Mouse (Mus musculus): ENCODE results near the gene Cdkl3. TPM values are rescaled to one million over a fixed set of nuclear protein-coding genes. Genes with fewer than 3 reads are reported as not detected.

Gene Cdkl3
- polyA plus RNA-seq, 1 experiment from 2014 or later, result 10.6 TPM

DNA sequence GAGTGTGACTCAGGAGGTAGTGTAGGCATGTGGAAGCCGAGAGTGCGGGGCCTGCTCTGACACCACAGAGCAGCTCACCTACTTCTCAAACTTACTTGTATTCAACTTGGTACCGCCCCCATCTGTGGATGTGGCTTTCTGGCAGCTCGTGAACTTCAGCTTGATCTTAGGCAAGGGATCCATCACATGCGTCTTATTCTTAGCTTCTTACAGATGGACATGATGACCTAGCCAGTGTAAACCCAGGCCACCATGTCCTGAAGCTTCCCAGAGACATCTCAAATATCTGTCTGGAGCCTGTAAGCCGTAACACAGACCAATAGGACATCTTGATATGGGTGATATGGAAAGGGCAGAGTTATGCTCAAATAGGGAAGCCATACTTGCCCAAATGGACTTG is 32.4 kb upstream of the Cdkl3 start:
- Histone ChIP-seq H3K27ac (no peak overlapping the region), H3K9ac (ENCODE audit: low read depth, low read length) (no peak overlapping the region), H3K27me3 (ENCODE audit: insufficient read depth, low read length) (no peaks in the 10 kb centered on the region), H3K4me3 (replicated peaks; ENCODE audit: low read depth, low read length) (no peak overlapping the region), H3K4me2 (ENCODE audit: low read length) (no peak overlapping the region), H3K9me3 (replicated peaks; ENCODE audit: low read length) (no peaks in the 10 kb centered on the region), H3K36me3 (ENCODE audit: insufficient read depth, low read length) (peaks cover 23% of the 10 kb centered on the region), H3K4me1 (replicated peaks; ENCODE audit: insufficient read depth, low read length) (no peaks in the 10 kb centered on the region)
- DNase-seq (ENCODE audit: low spot score), result no peak
- TF ChIP-seq CTCF (IDR thresholded peaks at IDR 0.05; ENCODE audit: low read depth), result no peak
- ATAC-seq (replicated peaks; ENCODE audit: low FRiP score, low read depth), result no peak
- 93% methylated on average over 6 of the region's 6 CpGs for WGBS

DNA sequence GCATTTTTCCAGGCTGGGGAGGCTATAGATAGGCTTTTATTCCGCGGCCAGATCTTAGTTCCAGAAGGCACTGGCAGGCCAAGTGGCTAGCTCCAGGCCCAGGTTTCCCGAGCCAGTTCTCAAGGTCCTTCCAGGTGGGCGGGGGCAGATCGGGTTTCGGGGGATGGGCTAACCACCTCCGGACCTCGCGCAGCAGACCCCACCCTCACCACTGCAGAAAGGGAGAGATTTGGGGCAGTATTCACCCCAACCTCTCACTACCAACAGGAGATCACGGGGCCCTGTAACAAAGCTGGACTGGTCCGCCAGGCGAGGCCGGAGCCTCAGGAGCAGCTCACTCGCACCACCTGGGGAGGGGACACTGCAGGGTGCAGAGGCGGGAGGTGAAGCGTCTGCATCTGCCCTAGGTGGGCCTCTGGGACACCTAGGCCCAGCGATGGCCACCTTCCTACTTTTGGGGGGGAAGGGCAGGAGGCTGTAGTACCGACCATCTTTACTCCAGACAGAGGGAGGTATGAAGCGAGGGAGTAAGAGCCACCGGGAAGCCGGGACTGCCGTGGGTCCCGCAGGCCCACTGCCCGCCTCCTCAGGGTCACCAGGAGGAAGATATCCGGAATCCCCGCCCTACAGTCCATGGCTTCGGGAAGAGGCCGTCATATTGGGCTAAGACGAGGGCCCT is 4.3 kb upstream of the Cdkl3 start:
- Histone ChIP-seq H3K4me3 (replicated peaks; ENCODE audit: low read depth, low read length) (peak overlapping the region; percentile 95), H3K36me3 (ENCODE audit: insufficient read depth, low read length) (peaks cover 20% of the 10 kb centered on the region; the same call in 1 of the 2 replicates), H3K9ac (ENCODE audit: low read depth, low read length) (peak overlapping the region; percentile 89), H3K9me3 (replicated peaks; ENCODE audit: low read length) (no peaks in the 10 kb centered on the region), H3K4me2 (ENCODE audit: low read length) (peak overlapping the region; percentile 56), H3K4me1 (replicated peaks; ENCODE audit: insufficient read depth, low read length) (peaks cover 6% of the 10 kb centered on the region; the same call in 1 of the 2 replicates), H3K27me3 (ENCODE audit: insufficient read depth, low read length) (no peaks in the 10 kb centered on the region), H3K27ac (peak overlapping the region; percentile 97)
- DNase-seq (ENCODE audit: low spot score) (peak; percentile 77), ATAC-seq (replicated peaks; ENCODE audit: low FRiP score, low read depth) (peak; percentile 26)
- TF ChIP-seq CTCF (IDR thresholded peaks at IDR 0.05; ENCODE audit: low read depth), result 0 out of 2 replicates have a peak, but pooled peaks have one; percentile 3
- WGBS, result 0% methylated on average over 29 of the region's 29 CpGs

DNA sequence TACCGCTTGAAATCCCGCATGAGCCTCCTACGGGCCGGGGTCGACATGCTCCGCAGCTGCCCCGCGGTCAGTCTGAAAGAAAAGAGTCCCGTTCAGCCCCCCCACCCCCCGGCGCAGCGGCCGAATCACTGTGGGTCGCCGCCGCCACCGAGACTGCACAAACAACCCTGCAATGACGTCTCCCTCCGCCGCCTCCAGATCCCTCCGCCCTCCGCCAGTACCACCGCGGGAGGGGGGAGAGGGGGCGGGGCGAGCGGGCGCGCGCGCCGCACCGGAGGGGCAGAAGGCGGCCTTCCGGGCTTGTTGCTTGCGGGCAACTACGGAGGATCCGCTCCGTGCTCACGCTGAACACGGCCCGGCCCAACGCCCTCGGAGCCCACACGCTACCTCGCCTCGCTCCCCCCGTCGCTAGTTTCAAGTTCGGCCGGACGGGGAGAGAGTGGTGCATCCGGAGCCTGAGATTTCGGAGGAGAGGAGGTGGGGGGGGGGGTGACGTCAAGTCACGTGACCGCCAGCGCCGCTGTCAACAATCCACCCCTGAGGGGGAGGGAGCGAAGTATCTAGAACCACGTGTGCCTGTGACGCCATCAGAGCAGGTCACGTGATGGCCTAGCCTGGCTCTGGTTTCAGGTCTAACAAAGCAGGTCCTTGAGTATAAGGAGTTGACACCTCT is 3.6 kb upstream of the Cdkl3 start, which contains the start of gene Ube2b:
Ube2b (minus strand) TSS at position 473 of the 673 bp plus-strand sequence.
- WGBS, result under 1% methylated on average over 50 of the region's 63 CpGs
- peaks cover 17% of the 10 kb centered on the region; the same call in 1 of the 2 replicates for H3K36me3 ChIP-seq (ENCODE audit: insufficient read depth, low read length)
- peak; percentile 99 for DNase-seq (ENCODE audit: low spot score)

GRCm38 (mm10) chr11:52001341-52001740 is 2.7 kb upstream of the Cdkl3 start:
- peaks cover 6% of the 10 kb centered on the region; the same call in 1 of the 2 replicates for H3K4me1 ChIP-seq (replicated peaks; ENCODE audit: insufficient read depth, low read length)
- no peak overlapping the region for H3K9ac ChIP-seq (ENCODE audit: low read depth, low read length)
- H3K9me3 ChIP-seq (replicated peaks; ENCODE audit: low read length), result no peaks in the 10 kb centered on the region
- peaks cover 13% of the 10 kb centered on the region; the same call in 1 of the 2 replicates for H3K36me3 ChIP-seq (ENCODE audit: insufficient read depth, low read length)
- no peaks in the 10 kb centered on the region for H3K27me3 ChIP-seq (ENCODE audit: insufficient read depth, low read length)
- 63% methylated on average over 10 of the region's 10 CpGs for WGBS
- DNase-seq (ENCODE audit: low spot score) (no peak), ATAC-seq (replicated peaks; ENCODE audit: low FRiP score, low read depth) (no peak)
- H3K27ac ChIP-seq, result peak overlapping the region; percentile 97
- H3K4me3 ChIP-seq (replicated peaks; ENCODE audit: low read depth, low read length), result no peak overlapping the region
- no peak for TF ChIP-seq CTCF (IDR thresholded peaks at IDR 0.05; ENCODE audit: low read depth)
- H3K4me2 ChIP-seq (ENCODE audit: low read length), result peak overlapping the region; percentile 40

More for the DNA sequence above, 3.6 kb upstream of the Cdkl3 start, which contains the start of gene Ube2b:
- Histone ChIP-seq H3K27ac (peak within 1 kb of the TSS; percentile 97), H3K9ac (ENCODE audit: low read depth, low read length) (peak within 1 kb of the TSS; percentile 89), H3K4me2 (ENCODE audit: low read length) (peak within 1 kb of the TSS; percentile 56), H3K4me3 (replicated peaks; ENCODE audit: low read depth, low read length) (peak within 1 kb of the TSS; percentile 95), H3K9me3 (replicated peaks; ENCODE audit: low read length) (no peaks in the 10 kb centered on the region), H3K27me3 (ENCODE audit: insufficient read depth, low read length) (no peaks in the 10 kb centered on the region), H3K4me1 (replicated peaks; ENCODE audit: insufficient read depth, low read length) (peaks cover 6% of the 10 kb centered on the region; the same call in 1 of the 2 replicates)
- no peak for TF ChIP-seq CTCF (IDR thresholded peaks at IDR 0.05; ENCODE audit: low read depth)
- ATAC-seq (replicated peaks; ENCODE audit: low FRiP score, low read depth), result peak; percentile 77

- no peak for TF ChIP-seq CTCF (IDR thresholded peaks at IDR 0.05; ENCODE audit: low read depth)
- 93% methylated on average over 8 of the region's 8 CpGs for WGBS
- peaks cover 6% of the 10 kb centered on the region; the same call in 1 of the 2 replicates for H3K4me1 ChIP-seq (replicated peaks; ENCODE audit: insufficient read depth, low read length)
- DNase-seq (ENCODE audit: low spot score) (no peak), ATAC-seq (replicated peaks; ENCODE audit: low FRiP score, low read depth) (no peak)
- no peak overlapping the region for H3K27ac ChIP-seq
- H3K9me3 ChIP-seq (replicated peaks; ENCODE audit: low read length), result no peaks in the 10 kb centered on the region
- no peaks in the 10 kb centered on the region for H3K27me3 ChIP-seq (ENCODE audit: insufficient read depth, low read length)
- H3K36me3 ChIP-seq (ENCODE audit: insufficient read depth, low read length), result peaks cover 9% of the 10 kb centered on the region; the same call in 1 of the 2 replicates
- no peak overlapping the region for H3K4me3 ChIP-seq (replicated peaks; ENCODE audit: low read depth, low read length)
- H3K9ac ChIP-seq (ENCODE audit: low read depth, low read length), result no peak overlapping the region
- no peak overlapping the region for H3K4me2 ChIP-seq (ENCODE audit: low read length)
Observed at GRCm38 (mm10) chr11:52001861-52002260, 2.2 kb upstream of the Cdkl3 start.

DNA sequence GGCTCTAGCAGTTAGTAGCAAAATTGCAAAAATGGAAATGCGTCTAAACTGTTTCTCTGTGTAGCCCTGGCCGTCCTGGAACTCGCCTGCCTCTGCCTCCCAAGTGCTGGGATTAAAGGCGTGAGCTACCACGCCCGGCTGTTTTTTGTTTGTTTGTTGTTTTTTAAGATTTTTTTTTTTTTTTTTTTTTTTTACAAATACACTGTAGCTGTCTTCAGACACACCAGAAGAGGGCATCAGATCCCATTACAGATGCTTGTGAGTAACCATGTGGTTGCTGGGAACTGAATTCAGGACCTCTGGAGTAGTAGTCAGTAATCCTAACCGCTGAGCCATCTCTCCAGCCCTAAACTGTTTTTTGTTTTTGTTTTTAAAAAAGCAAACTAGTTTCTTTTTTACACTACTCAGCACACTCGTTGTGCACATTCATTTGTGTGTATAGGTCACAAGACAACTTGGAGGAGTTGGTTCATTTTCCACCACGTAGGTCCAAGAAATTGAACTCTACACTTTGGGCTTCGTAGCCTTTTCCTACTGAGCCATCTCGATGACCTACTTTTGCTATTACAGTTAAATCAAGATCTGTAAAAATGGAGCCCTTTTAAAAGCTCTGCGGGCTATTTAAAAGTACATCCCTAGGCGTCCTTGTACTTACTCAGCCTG is 1.0 kb upstream of the Cdkl3 start:
- peak overlapping the region; percentile 67; the same call in 1 of the 2 replicates for H3K9ac ChIP-seq (ENCODE audit: low read depth, low read length)
- H3K36me3 ChIP-seq (ENCODE audit: insufficient read depth, low read length), result no peaks in the 10 kb centered on the region
- H3K27ac ChIP-seq, result peak overlapping the region; percentile 95
- no peaks in the 10 kb centered on the region for H3K9me3 ChIP-seq (replicated peaks; ENCODE audit: low read length)
- peak overlapping the region; percentile 61 for H3K4me3 ChIP-seq (replicated peaks; ENCODE audit: low read depth, low read length)
- no peak for ATAC-seq (replicated peaks; ENCODE audit: low FRiP score, low read depth)
- DNase-seq (ENCODE audit: low spot score), result no peak
- no peaks in the 10 kb centered on the region for H3K27me3 ChIP-seq (ENCODE audit: insufficient read depth, low read length)
- peaks cover 6% of the 10 kb centered on the region; the same call in 1 of the 2 replicates for H3K4me1 ChIP-seq (replicated peaks; ENCODE audit: insufficient read depth, low read length)
- peak; percentile 8; the same call in 1 of the 2 replicates for TF ChIP-seq CTCF (IDR thresholded peaks at IDR 0.05; ENCODE audit: low read depth)
- peak overlapping the region; percentile 79 for H3K4me2 ChIP-seq (ENCODE audit: low read length)
- 71% methylated on average over 13 of the region's 13 CpGs for WGBS

Measured in kidney, postnatal 0 days (tissue).